Mouse (Mus musculus): Measurements from ENCODE around the gene Aadat.

- TF ChIP-seq POLR2A (IDR thresholded peaks at IDR 0.05; ENCODE audit: control insufficient read depth, low read depth, low read length) (no peak), CTCF (IDR thresholded peaks at IDR 0.05; ENCODE audit: control insufficient read depth, insufficient read depth, insufficient replicate concordance, low read depth, low read length) (peak; percentile 66; the same call in 1 of the 2 replicates)
Observed at GRCm38 (mm10) chr8:60466686-60467335, 38.9 kb upstream of the Aadat start.
